Mouse (Mus musculus): ENCODE data around the gene Pnmal2. TPM values are rescaled to one million over a fixed set of nuclear protein-coding genes. Genes with fewer than 3 reads are reported as not detected.
A peak's percentile ranks its signal among the peaks of the same experiment; 100 is the strongest.
"Not testable (repeated sequence)": the region's sequence is repeated elsewhere in the genome, so short reads cannot be mapped to it uniquely, and the experiment has no call there.

The Pnmal2 gene
- polyA plus RNA-seq, 1 experiment from 2014 or later: 146 TPM

- Histone ChIP-seq H3K36me3 (ENCODE audit: control insufficient read depth, insufficient read depth, low read length) (no peaks in the 10 kb centered on the region), H3K4me3 (ENCODE audit: low read length) (peak overlapping the region; percentile 73), H3K27me3 (replicated peaks; ENCODE audit: control insufficient read depth, insufficient read depth, low read length) (no peaks in the 10 kb centered on the region), H3K9me3 (ENCODE audit: control insufficient read depth, low read length) (no peaks in the 10 kb centered on the region), H3K4me1 (ENCODE audit: control insufficient read depth, insufficient read depth, low read depth, low read length) (peaks cover 43% of the 10 kb centered on the region), H3K4me2 (ENCODE audit: low read length) (peak overlapping the region; percentile 94), H3K9ac (ENCODE audit: low read depth, low read length) (peak overlapping the region; percentile 93), H3K27ac (ENCODE audit: low read depth, low read length) (peak overlapping the region; percentile 93)
- ATAC-seq: peak; percentile 1; the same call in 1 of the 2 replicates
- 1% methylated on average over 4 of the region's 4 CpGs for WGBS
Observed at GRCm38 (mm10) chr7:16947959-16948361, 3.5 kb downstream of the Pnmal2 start.

- WGBS: 48% methylated on average over 8 of the region's 8 CpGs
- H3K9ac ChIP-seq (ENCODE audit: low read depth, low read length): no peak overlapping the region; the same call in 1 of the 2 replicates
- peak overlapping the region; percentile 93 for H3K27ac ChIP-seq (ENCODE audit: low read depth, low read length)
- H3K4me2 ChIP-seq (ENCODE audit: low read length): peak overlapping the region; percentile 94
- no peaks in the 10 kb centered on the region for H3K36me3 ChIP-seq (ENCODE audit: control insufficient read depth, insufficient read depth, low read length)
- H3K27me3 ChIP-seq (replicated peaks; ENCODE audit: control insufficient read depth, insufficient read depth, low read length): no peaks in the 10 kb centered on the region
- H3K4me1 ChIP-seq (ENCODE audit: control insufficient read depth, insufficient read depth, low read depth, low read length): peaks cover 36% of the 10 kb centered on the region
- ATAC-seq: no peak
- no peaks in the 10 kb centered on the region for H3K9me3 ChIP-seq (ENCODE audit: control insufficient read depth, low read length)
- H3K4me3 ChIP-seq (ENCODE audit: low read length): peak overlapping the region; percentile 73; the same call in 1 of the 2 replicates
Observed at GRCm38 (mm10) chr7:16948923-16949458, 4.5 kb downstream of the Pnmal2 start.

- Histone ChIP-seq H3K27me3 (replicated peaks; ENCODE audit: control insufficient read depth, insufficient read depth, low read length) (no peaks in the 10 kb centered on the region), H3K27ac (ENCODE audit: low read depth, low read length) (peak overlapping the region; percentile 76), H3K4me3 (ENCODE audit: low read length) (peak overlapping the region; percentile 26), H3K4me2 (ENCODE audit: low read length) (peak overlapping the region; percentile 94), H3K36me3 (ENCODE audit: control insufficient read depth, insufficient read depth, low read length) (no peaks in the 10 kb centered on the region), H3K9ac (ENCODE audit: low read depth, low read length) (peak overlapping the region; percentile 55), H3K4me1 (ENCODE audit: control insufficient read depth, insufficient read depth, low read depth, low read length) (peaks cover 34% of the 10 kb centered on the region), H3K9me3 (ENCODE audit: control insufficient read depth, low read length) (no peaks in the 10 kb centered on the region)
- 9% methylated on average over 29 of the region's 29 CpGs for WGBS
- ATAC-seq: peak; percentile 65
Observed at GRCm38 (mm10) chr7:16949908-16950841, 5.7 kb downstream of the Pnmal2 start.

- peak overlapping the region; percentile 27; the same call in 1 of the 2 replicates for H3K4me2 ChIP-seq (ENCODE audit: low read length)
- H3K4me1 ChIP-seq (ENCODE audit: control insufficient read depth, insufficient read depth, low read depth, low read length): peaks cover 29% of the 10 kb centered on the region
- H3K9me3 ChIP-seq (ENCODE audit: control insufficient read depth, low read length): no peaks in the 10 kb centered on the region
- H3K4me3 ChIP-seq (ENCODE audit: low read length): no peak overlapping the region
- H3K9ac ChIP-seq (ENCODE audit: low read depth, low read length): no peak overlapping the region
- 26% methylated on average over 18 of the region's 18 CpGs for WGBS
- no peaks in the 10 kb centered on the region for H3K36me3 ChIP-seq (ENCODE audit: control insufficient read depth, insufficient read depth, low read length)
- peak; percentile 48 for ATAC-seq
- H3K27ac ChIP-seq (ENCODE audit: low read depth, low read length): peak overlapping the region; percentile 57
- no peaks in the 10 kb centered on the region for H3K27me3 ChIP-seq (replicated peaks; ENCODE audit: control insufficient read depth, insufficient read depth, low read length)
Observed at GRCm38 (mm10) chr7:16950861-16951635, 6.6 kb downstream of the Pnmal2 start.

GRCm38 (mm10) chr7:16953776-16954175 is 9.3 kb downstream of the Pnmal2 start:
- not testable (repeated sequence) for H3K4me3 ChIP-seq (ENCODE audit: low read length); H3K27ac ChIP-seq (ENCODE audit: low read depth, low read length); H3K27me3 ChIP-seq (replicated peaks; ENCODE audit: control insufficient read depth, insufficient read depth, low read length); H3K9ac ChIP-seq (ENCODE audit: low read depth, low read length); ATAC-seq; H3K4me2 ChIP-seq (ENCODE audit: low read length); H3K36me3 ChIP-seq (ENCODE audit: control insufficient read depth, insufficient read depth, low read length); H3K9me3 ChIP-seq (ENCODE audit: control insufficient read depth, low read length)
- H3K4me1 ChIP-seq (ENCODE audit: control insufficient read depth, insufficient read depth, low read depth, low read length): peaks cover 26% of the 10 kb centered on the region
- 69% methylated on average over 2 of the region's 2 CpGs for WGBS

- Histone ChIP-seq H3K9me3 (ENCODE audit: control insufficient read depth, low read length) (no peaks in the 10 kb centered on the region), H3K4me1 (ENCODE audit: control insufficient read depth, insufficient read depth, low read depth, low read length) (peaks cover 21% of the 10 kb centered on the region), H3K4me2 (ENCODE audit: low read length) (no peak overlapping the region), H3K27me3 (replicated peaks; ENCODE audit: control insufficient read depth, insufficient read depth, low read length) (no peaks in the 10 kb centered on the region), H3K27ac (ENCODE audit: low read depth, low read length) (peak overlapping the region; percentile 44; the same call in 1 of the 2 replicates), H3K36me3 (ENCODE audit: control insufficient read depth, insufficient read depth, low read length) (no peaks in the 10 kb centered on the region), H3K4me3 (ENCODE audit: low read length) (no peak overlapping the region), H3K9ac (ENCODE audit: low read depth, low read length) (no peak overlapping the region)
- 86% methylated on average over 4 of the region's 4 CpGs for WGBS
- no peak for ATAC-seq
Observed at GRCm38 (mm10) chr7:16955712-16956111, 11.2 kb downstream of the Pnmal2 start.

GRCm38 (mm10) chr7:16956410-16957265 is 12.2 kb downstream of the Pnmal2 start:
- Histone ChIP-seq H3K36me3 (ENCODE audit: control insufficient read depth, insufficient read depth, low read length) (no peaks in the 10 kb centered on the region), H3K4me3 (ENCODE audit: low read length) (no peak overlapping the region), H3K4me1 (ENCODE audit: control insufficient read depth, insufficient read depth, low read depth, low read length) (peaks cover 24% of the 10 kb centered on the region)

GRCm38 (mm10) chr7:16959539-16960187 is 15.2 kb downstream of the Pnmal2 start, which contains the start of gene Pnmal1:
Gene Pnmal1 (plus strand): TSS chr7:16959679.
- ATAC-seq: peak; percentile 93
- no peaks in the 10 kb centered on the region for H3K27me3 ChIP-seq (replicated peaks; ENCODE audit: control insufficient read depth, insufficient read depth, low read length)
- peaks cover 24% of the 10 kb centered on the region for H3K4me1 ChIP-seq (ENCODE audit: control insufficient read depth, insufficient read depth, low read depth, low read length)
- H3K9ac ChIP-seq (ENCODE audit: low read depth, low read length): peak within 1 kb of the TSS; percentile 58
- H3K36me3 ChIP-seq (ENCODE audit: control insufficient read depth, insufficient read depth, low read length): no peaks in the 10 kb centered on the region
- peak within 1 kb of the TSS; percentile 42 for H3K4me3 ChIP-seq (ENCODE audit: low read length)
- peak within 1 kb of the TSS; percentile 55 for H3K4me2 ChIP-seq (ENCODE audit: low read length)
- peak within 1 kb of the TSS; percentile 84 for H3K27ac ChIP-seq (ENCODE audit: low read depth, low read length)
- 6% methylated on average over 17 of the region's 17 CpGs for WGBS
- no peaks in the 10 kb centered on the region for H3K9me3 ChIP-seq (ENCODE audit: control insufficient read depth, low read length)

More at GRCm38 (mm10) chr7:16956410-16957265, 12.2 kb downstream of the Pnmal2 start:
- no peaks in the 10 kb centered on the region for H3K27me3 ChIP-seq (replicated peaks; ENCODE audit: control insufficient read depth, insufficient read depth, low read length)
- peak; percentile 66 for ATAC-seq
- H3K9ac ChIP-seq (ENCODE audit: low read depth, low read length): no peak overlapping the region
- H3K4me2 ChIP-seq (ENCODE audit: low read length): peak overlapping the region; percentile 31
- H3K27ac ChIP-seq (ENCODE audit: low read depth, low read length): peak overlapping the region; percentile 83
- no peaks in the 10 kb centered on the region for H3K9me3 ChIP-seq (ENCODE audit: control insufficient read depth, low read length)
- WGBS: 25% methylated on average over 15 of the region's 15 CpGs

Data from hindbrain, embryonic 16.5 days (tissue).